ENCODE assay signal across 8 mouse cellular contexts in the genomic region with DNA sequence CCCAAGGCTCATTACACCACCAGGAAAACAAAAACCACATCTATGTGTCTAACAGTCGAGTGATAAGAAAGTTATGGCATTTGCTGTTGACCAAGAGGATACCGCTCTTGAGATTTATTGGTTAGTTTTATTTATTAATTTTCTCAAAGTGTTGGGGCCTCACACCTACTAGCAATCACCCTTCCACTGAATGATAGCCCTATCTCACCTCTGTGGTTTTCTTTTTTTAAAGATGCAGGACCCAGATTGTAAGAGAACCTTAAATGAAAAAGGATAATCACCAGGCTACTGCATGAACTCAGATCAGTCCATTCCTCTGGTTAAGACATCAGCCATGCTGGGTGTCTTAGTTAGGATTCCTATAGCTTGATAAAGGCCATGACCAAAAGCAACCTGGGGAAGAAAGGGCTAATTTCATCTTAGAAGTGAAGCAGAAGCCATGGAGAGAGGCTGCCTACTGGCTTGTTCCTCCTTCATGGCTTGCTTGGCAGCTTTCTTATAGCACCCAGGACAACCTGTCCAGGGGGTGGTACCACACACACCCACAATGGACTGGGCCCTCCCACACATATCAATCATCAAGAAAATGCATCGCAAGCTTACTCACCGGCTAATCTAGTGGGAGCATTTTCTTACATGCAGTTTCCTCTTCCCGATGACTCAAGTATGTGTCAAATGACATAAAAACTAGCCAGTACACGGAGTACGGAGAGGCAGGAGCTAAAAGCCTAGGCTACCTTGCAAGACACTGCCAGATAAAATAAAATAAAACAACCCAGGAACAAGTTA. TPM values are rescaled to one million over a fixed set of nuclear protein-coding genes. Genes with fewer than 3 reads are reported as not detected.
DNase-seq lines count a peak whose midpoint lies in the region; ATAC-seq and TF ChIP-seq lines count a peak whose summit lies in the region.

No protein-coding gene starts in this region.

- no peak for TF ChIP-seq RAD21 in MEL (IDR thresholded peaks at IDR 0.05; ENCODE audit: low read depth, low read length)

- 35% methylated on average over 7 of the region's 7 CpGs for WGBS in kidney, postnatal 0 days
- 13% methylated on average over 7 of the region's 7 CpGs for WGBS in liver, embryonic 14.5 days (ENCODE audit: insufficient replicate concordance)

- H3K9me3 ChIP-seq in kidney, postnatal 0 days (replicated peaks; ENCODE audit: low read length): no peaks in the 10 kb centered on the region
- H3K9me3 ChIP-seq in MEL (replicated peaks; ENCODE audit: insufficient read depth, low read length): no peaks in the 10 kb centered on the region
- no peaks in the 10 kb centered on the region for H3K9me3 ChIP-seq in liver, embryonic 14.5 days (ENCODE audit: control insufficient read depth, low read length)

- no peaks in the 10 kb centered on the region for H3K27me3 ChIP-seq in kidney, postnatal 0 days (ENCODE audit: insufficient read depth, low read length)
- H3K27me3 ChIP-seq in MEL (ENCODE audit: control insufficient read depth in 1 of 2, insufficient read depth in 2 of 2, low read length in 2 of 2): no peaks in the 10 kb centered on the region
- H3K27me3 ChIP-seq in liver, embryonic 14.5 days (ENCODE audit: control insufficient read depth, insufficient read depth, low read length): no peaks in the 10 kb centered on the region

- no peak overlapping the region for H3K9ac ChIP-seq in kidney, postnatal 0 days (ENCODE audit: low read depth, low read length)
- H3K9ac ChIP-seq in MEL (ENCODE audit: control insufficient read depth, low read depth, low read length, poor library complexity, severe bottlenecking): no peak overlapping the region
- peak overlapping the region; percentile 1; the same call in 1 of the 2 replicates for H3K9ac ChIP-seq in liver, embryonic 14.5 days (replicated peaks)

- H3K4me3 ChIP-seq in kidney, postnatal 0 days (replicated peaks; ENCODE audit: low read depth, low read length): no peak overlapping the region
- peak overlapping the region in 1 of 2 experiments; percentile 8; a peak in 1 of 4 replicates for H3K4me3 ChIP-seq in MEL (ENCODE audit: control insufficient read depth in 1 of 2, insufficient read depth in 1 of 2, low read depth in 2 of 2, low read length in 2 of 2)
- H3K4me3 ChIP-seq in embryonic fibroblast, embryonic 13.5 days (ENCODE audit: insufficient read depth, low read length): no peak overlapping the region
- H3K4me3 ChIP-seq in liver, embryonic 14.5 days (ENCODE audit: insufficient read depth in 1 of 2, low read depth in 2 of 2, low read length in 2 of 2): no peak overlapping the region; a peak in 2 of 4 replicates

- H3K4me1 ChIP-seq in kidney, postnatal 0 days (replicated peaks; ENCODE audit: insufficient read depth, low read length): peaks cover 46% of the 10 kb centered on the region
- H3K4me1 ChIP-seq in MEL (ENCODE audit: control insufficient read depth in 1 of 2, insufficient read depth in 2 of 2, low read length in 2 of 2): peaks cover 16 to 52% of the 10 kb centered on the region in 2 experiments
- H3K4me1 ChIP-seq in embryonic fibroblast, embryonic 13.5 days (ENCODE audit: control insufficient read depth, insufficient read depth, low read length): peaks cover 40% of the 10 kb centered on the region
- H3K4me1 ChIP-seq in liver, embryonic 14.5 days (replicated peaks; ENCODE audit: control insufficient read depth in 2 of 2, insufficient read depth in 2 of 2, low read length in 1 of 2): peaks cover 72 to 81% of the 10 kb centered on the region in 2 experiments

- TF ChIP-seq EP300 in MEL (IDR thresholded peaks at IDR 0.05; ENCODE audit: low read depth in 1 of 2, low read length in 2 of 2): peak; percentile 41 to 47; a peak in 3 of 4 replicates
- TF ChIP-seq EP300 in liver, embryonic 14.5 days (IDR thresholded peaks at IDR 0.05; ENCODE audit: low read depth): no peak

- ATAC-seq in kidney, postnatal 0 days (replicated peaks; ENCODE audit: low FRiP score, low read depth): peak; percentile 25; the same call in 1 of the 2 replicates
- no peak for ATAC-seq in liver, embryonic 14.5 days (ENCODE audit: insufficient read depth)

- H3K27ac ChIP-seq in kidney, postnatal 0 days: peak overlapping the region; percentile 91
- peak overlapping the region; percentile 51 for H3K27ac ChIP-seq in MEL (ENCODE audit: control insufficient read depth, low read depth, low read length)
- H3K27ac ChIP-seq in embryonic fibroblast, embryonic 13.5 days (ENCODE audit: insufficient read depth, low read length): peak overlapping the region; percentile 77
- peak overlapping the region; percentile 97 for H3K27ac ChIP-seq in liver, embryonic 14.5 days

- TF ChIP-seq POLR2A in MEL (IDR thresholded peaks at IDR 0.05; ENCODE audit: control insufficient read depth in 1 of 2, insufficient read depth in 1 of 2, low read depth in 1 of 2, low read length in 2 of 2, poor library complexity in 1 of 2): no peak
- TF ChIP-seq POLR2A in embryonic fibroblast, embryonic 13.5 days (IDR thresholded peaks at IDR 0.05; ENCODE audit: low read depth, low read length): no peak

- H3K79me2 ChIP-seq in MEL (ENCODE audit: control insufficient read depth, insufficient read depth, low read length, poor library complexity): peaks cover 16% of the 10 kb centered on the region; the same call in 1 of the 2 replicates

- peak; percentile 50 for DNase-seq in kidney, postnatal 0 days (ENCODE audit: low spot score)
- no peak for DNase-seq in kidney, postnatal 4 days
- DNase-seq in MEL (ENCODE audit: low read depth, low spot score): peak; percentile 84
- DNase-seq in liver, embryonic 14.5 days (ENCODE audit: low read depth in 3 of 3, low spot score in 3 of 3): no peak
- no peak for DNase-seq in Muller cell, postnatal 12 days (ENCODE audit: inconsistent ontology term)
- no peak for DNase-seq in thymus, postnatal 0 days (ENCODE audit: low spot score)
- DNase-seq in left cerebral cortex, adult 8-10 months (ENCODE audit: low spot score in 2 of 2): no peak

- TF ChIP-seq CTCF in kidney, postnatal 0 days (IDR thresholded peaks at IDR 0.05; ENCODE audit: low read depth): no peak
- no peak for TF ChIP-seq CTCF in MEL (IDR thresholded peaks at IDR 0.05 in 2 of 3, conservative IDR thresholded peaks at IDR 0.05 in 1 of 3; ENCODE audit: control insufficient read depth in 1 of 3, insufficient read depth in 1 of 3, low read depth in 2 of 3, low read length in 3 of 3, poor library complexity in 1 of 3, severe bottlenecking in 1 of 3)
- no peak for TF ChIP-seq CTCF in embryonic fibroblast, embryonic 13.5 days (IDR thresholded peaks at IDR 0.05; ENCODE audit: borderline replicate concordance, insufficient read depth, low read length)
- TF ChIP-seq CTCF in liver, embryonic 14.5 days (IDR thresholded peaks at IDR 0.05; ENCODE audit: low read depth): no peak

- peaks cover 6% of the 10 kb centered on the region; the same call in 1 of the 2 replicates for H3K36me3 ChIP-seq in kidney, postnatal 0 days (ENCODE audit: insufficient read depth, low read length)
- H3K36me3 ChIP-seq in MEL (ENCODE audit: control insufficient read depth in 1 of 2, insufficient read depth in 2 of 2, low read length in 2 of 2): peaks cover 0 to 48% of the 10 kb centered on the region in 2 experiments; a peak in 2 of 4 replicates
- H3K36me3 ChIP-seq in liver, embryonic 14.5 days (replicated peaks; ENCODE audit: control insufficient read depth, insufficient read depth, low read depth): peaks cover 25% of the 10 kb centered on the region

- H3K4me2 ChIP-seq in kidney, postnatal 0 days (ENCODE audit: low read length): no peak overlapping the region
- peak overlapping the region; percentile 82 for H3K4me2 ChIP-seq in liver, embryonic 14.5 days (ENCODE audit: low read depth)

TF ChIP-seq in MEL, 35 proteins besides CTCF, POLR2A, EP300 and RAD21 (continues in another document):
- TF ChIP-seq MYB (IDR thresholded peaks at IDR 0.05; ENCODE audit: low read depth, low read length) (no peak), MYC (IDR thresholded peaks at IDR 0.05; ENCODE audit: low read depth, low read length) (no peak), BHLHE40 (IDR thresholded peaks at IDR 0.05; ENCODE audit: borderline replicate concordance, low read depth, low read length) (no peak), GABPA (IDR thresholded peaks at IDR 0.05; ENCODE audit: low read depth, low read length) (no peak), CHD1 (IDR thresholded peaks at IDR 0.05; ENCODE audit: low read depth, low read length) (no peak), MXI1 (IDR thresholded peaks at IDR 0.05; ENCODE audit: low read depth, low read length) (no peak; the same call in 1 of the 2 replicates), USF2 (IDR thresholded peaks at IDR 0.05; ENCODE audit: borderline replicate concordance in 1 of 2, insufficient read depth in 1 of 2, low read depth in 1 of 2, low read length in 2 of 2) (no peak), ETS1 (IDR thresholded peaks at IDR 0.05; ENCODE audit: low read depth, low read length) (peak; percentile 70), POLR2AphosphoS2 (IDR thresholded peaks at IDR 0.05; ENCODE audit: low read length) (no peak), MEF2A (IDR thresholded peaks at IDR 0.05; ENCODE audit: extremely low read depth, insufficient replicate concordance, low read depth, low read length, poor library complexity, severe bottlenecking) (no peak), JUND (IDR thresholded peaks at IDR 0.05; ENCODE audit: low read depth, low read length) (no peak), ZKSCAN1 (IDR thresholded peaks at IDR 0.05; ENCODE audit: low read depth, low read length) (no peak), MAX (IDR thresholded peaks at IDR 0.05; ENCODE audit: low read length) (0 out of 2 replicates have a peak, but pooled peaks have one; percentile 28), KAT2A (conservative IDR thresholded peaks at IDR 0.05; ENCODE audit: low read depth, low read length) (no peak), TCF12 (IDR thresholded peaks at IDR 0.05; ENCODE audit: low read depth, low read length) (peak; percentile 61), E2F4 (IDR thresholded peaks at IDR 0.05; ENCODE audit: borderline replicate concordance, low read depth, low read length) (no peak), ZC3H11A (IDR thresholded peaks at IDR 0.05; ENCODE audit: low read depth, low read length) (peak; percentile 6; the same call in 1 of the 2 replicates)

RNA-seq across cellular contexts. Expression of a gene that starts 7.5 kb away (rescaled TPM):
- 35.9 and 38.9 TPM in 2 replicates for polyA plus RNA-seq in kidney, postnatal 0 days (2015; fragmentation: Nextera tagmentation; extraction: Ambion mirVana)
- total RNA-seq in MEL (2012; rRNA removed): 10.8 TPM in 2 replicates
- polyA plus RNA-seq in MEL (2012; ENCODE audit: insufficient read depth in 1 of 2, insufficient read length in 2 of 2, low read depth in 1 of 2, low replicate concordance in 2 of 2, missing spikeins in 1 of 2): 10 to 100 TPM in 1 of 2 experiments, not detected in 1; 22.5 TPM
- 103 and 119 TPM in 2 replicates for polyA plus RNA-seq in embryonic fibroblast, embryonic 13.5 days (2011; ENCODE audit: insufficient read length, low read depth, missing spikeins)
- polyA plus RNA-seq in liver, embryonic 14.5 days (2012; rRNA removed): 13.3 and 14.3 TPM in 2 replicates
- 30.3 and 31.2 TPM in 2 replicates for polyA plus RNA-seq in liver, embryonic 14.5 days (2014; fragmentation: Nextera tagmentation; extraction: Ambion mirVana)
- polyA plus RNA-seq in thymus, postnatal 0 days (2015; fragmentation: Nextera tagmentation; extraction: Ambion mirVana): 29.6 and 32.0 TPM in 2 replicates
- total RNA-seq in left cerebral cortex, adult 8-10 months (2022): 1 to 10 TPM; 4.2 to 7.3 (median 5.4) TPM

Comparison
In these comparisons a context has a peak if more than half of its experiments do, and no peak if none do; other contexts are left out.
1. DNase-seq: peak in kidney, postnatal 0 days (single experiment) and MEL (single experiment); none in kidney, postnatal 4 days (0 of 2), liver, embryonic 14.5 days (0 of 3), Muller cell, postnatal 12 days (single experiment), thymus, postnatal 0 days (single experiment) and left cerebral cortex, adult 8-10 months (0 of 2).
2. Peak in every context shown above with its lines, with median percentiles within 50 percentile points of each other: H3K27ac ChIP-seq.